Mouse (Mus musculus): Measurements from ENCODE around the gene Vgll4. TPM values are rescaled to one million over a fixed set of nuclear protein-coding genes. Genes with fewer than 3 reads are reported as not detected.

Vgll4 gene
- total and polyA plus RNA-seq, 3 experiments, result 34.6 to 73.7 (median 37.3) TPM

GRCm38 (mm10) chr6:115010815-115011214 is 41.0 kb upstream of the Vgll4 start:
- dilution Hi-C loops (cut with MboI; ENCODE audit: extremely low pct_ligation_motif_present, extremely low pct_unique_long_range_greater_than_20kb, low sequenced_read_pairs) (no loop called here), in situ Hi-C loops (cut with MboI; ENCODE audit: low pct_ligation_motif_present, low pct_unique_long_range_greater_than_20kb, low sequenced_read_pairs) (no loop called here)
- DNase-seq (ENCODE audit: extremely low read depth), result peak; percentile 50
- H3K9me3 ChIP-seq (replicated peaks; ENCODE audit: low read length), result no peaks in the 10 kb centered on the region
- TF ChIP-seq CHD1 (IDR thresholded peaks at IDR 0.05; ENCODE audit: low read depth, low read length) (peak; percentile 9), ETS1 (conservative IDR thresholded peaks at IDR 0.05; ENCODE audit: low read depth, low read length) (peak; percentile 93), E2F4 (IDR thresholded peaks at IDR 0.05; ENCODE audit: insufficient replicate concordance, low read depth, low read length) (no peak), EP300 (IDR thresholded peaks at IDR 0.05; ENCODE audit: low read length) (peak; percentile 91), JUN (IDR thresholded peaks at IDR 0.05; ENCODE audit: insufficient read depth, low read depth, low read length) (peak; percentile 57; the same call in 1 of the 2 replicates), BHLHE40 (IDR thresholded peaks at IDR 0.05; ENCODE audit: low read depth, low read length) (peak; percentile 80), POLR2A (IDR thresholded peaks at IDR 0.05; ENCODE audit: low read depth, low read length) (no peak; the same call in 1 of the 2 replicates), RCOR1 (conservative IDR thresholded peaks at IDR 0.05; ENCODE audit: low read depth, low read length) (peak; percentile 68; the same call in 1 of the 2 replicates), MAFK (IDR thresholded peaks at IDR 0.05; ENCODE audit: insufficient replicate concordance, low read length) (peak; percentile 44; the same call in 1 of the 2 replicates), GABPA (IDR thresholded peaks at IDR 0.05; ENCODE audit: insufficient replicate concordance, low read depth, low read length) (no peak), TBP (conservative IDR thresholded peaks at IDR 0.05; ENCODE audit: low read depth, low read length) (no peak), PAX5 (IDR thresholded peaks at IDR 0.05; ENCODE audit: low read length) (no peak), JUND (conservative IDR thresholded peaks at IDR 0.05; ENCODE audit: low read depth, low read length) (peak; percentile 57; the same call in 1 of the 2 replicates), RAD21 (IDR thresholded peaks at IDR 0.05; ENCODE audit: low read depth, low read length) (no peak; the same call in 1 of the 2 replicates), MEF2A (IDR thresholded peaks at IDR 0.05; ENCODE audit: borderline replicate concordance, low read depth, low read length) (peak; percentile 78), ZNF384 (IDR thresholded peaks at IDR 0.05; ENCODE audit: low read depth, low read length) (no peak), MAX (IDR thresholded peaks at IDR 0.05; ENCODE audit: low read length) (0 out of 2 replicates have a peak, but pooled peaks have one; percentile 11), ZMIZ1 (IDR thresholded peaks at IDR 0.05; ENCODE audit: low read depth, low read length) (no peak), SMC3 (IDR thresholded peaks at IDR 0.05; ENCODE audit: low read depth, low read length) (peak; percentile 20), IRF4 (IDR thresholded peaks at IDR 0.05; ENCODE audit: low read depth, low read length) (peak; percentile 93), ZKSCAN1 (IDR thresholded peaks at IDR 0.05; ENCODE audit: borderline replicate concordance, low read depth, low read length) (no peak), POLR2AphosphoS2 (IDR thresholded peaks at IDR 0.05; ENCODE audit: low read depth, low read length) (no peak), NRF1 (IDR thresholded peaks at IDR 0.05; ENCODE audit: low read depth, low read length) (no peak), MYC (IDR thresholded peaks at IDR 0.05; ENCODE audit: low read depth, low read length) (0 out of 2 replicates have a peak, but pooled peaks have one; percentile 10), USF2 (conservative IDR thresholded peaks at IDR 0.05; ENCODE audit: low read depth, low read length) (no peak), TCF12 (IDR thresholded peaks at IDR 0.05; ENCODE audit: low read depth, low read length) (peak; percentile 99), HCFC1 (IDR thresholded peaks at IDR 0.05; ENCODE audit: low read depth, low read length) (no peak; the same call in 1 of the 2 replicates), SIN3A (IDR thresholded peaks at IDR 0.05; ENCODE audit: low read length) (peak; percentile 85), USF1 (IDR thresholded peaks at IDR 0.05; ENCODE audit: low read depth, low read length) (no peak), CHD2 (IDR thresholded peaks at IDR 0.05; ENCODE audit: low read length) (peak; percentile 70), NELFE (IDR thresholded peaks at IDR 0.05; ENCODE audit: low read depth, low read length) (0 out of 2 replicates have a peak, but pooled peaks have one; percentile 1), KAT2A (IDR thresholded peaks at IDR 0.05; ENCODE audit: insufficient replicate concordance, low read length) (no peak), MAZ (IDR thresholded peaks at IDR 0.05; ENCODE audit: low read depth, low read length) (0 out of 2 replicates have a peak, but pooled peaks have one; percentile 20), ELF1 (IDR thresholded peaks at IDR 0.05; ENCODE audit: low read depth, low read length) (no peak; the same call in 1 of the 2 replicates), ZC3H11A (IDR thresholded peaks at IDR 0.05; ENCODE audit: low read depth, low read length) (no peak), MXI1 (IDR thresholded peaks at IDR 0.05; ENCODE audit: low read depth, low read length) (0 out of 2 replicates have a peak, but pooled peaks have one; percentile 8), UBTF (IDR thresholded peaks at IDR 0.05; ENCODE audit: low read depth, low read length) (no peak; the same call in none of the 2 replicates), CTCF (conservative IDR thresholded peaks at IDR 0.05 in 1 of 2, IDR thresholded peaks at IDR 0.05 in 1 of 2; ENCODE audit: low read depth in 2 of 2, low read length in 2 of 2) (no peak)
- peaks cover 9 to 38% of the 10 kb centered on the region in 2 experiments for H3K36me3 ChIP-seq (replicated peaks in 1 of 2; ENCODE audit: control insufficient read depth in 1 of 2, insufficient read depth in 1 of 2, low read length in 1 of 2)
- peak overlapping the region; percentile 1 to 33 (median 5) for H3K4me3 ChIP-seq (replicated peaks in 1 of 3; ENCODE audit: low read depth in 2 of 3, low read length in 2 of 3, poor library complexity in 1 of 3)
- H3K4me2 ChIP-seq (ENCODE audit: insufficient read depth, low read depth, poor library complexity, severe bottlenecking), result peak overlapping the region; percentile 61
- H3K27me3 ChIP-seq (replicated peaks), result no peaks in the 10 kb centered on the region
- peak overlapping the region; percentile 59 for H3K9ac ChIP-seq (ENCODE audit: insufficient read depth, low read depth)
- H3K4me1 ChIP-seq (ENCODE audit: control insufficient read depth in 1 of 2, insufficient read depth in 2 of 2), result peaks cover 46 to 87% of the 10 kb centered on the region in 2 experiments
- H3K27ac ChIP-seq (ENCODE audit: insufficient read depth, low read depth), result peak overlapping the region; percentile 97
- H3K79me2 ChIP-seq (replicated peaks; ENCODE audit: control insufficient read depth, extremely low read depth, insufficient read depth, poor library complexity, severe bottlenecking), result no peaks in the 10 kb centered on the region

Data from CH12.LX (cell line).